Mouse (Mus musculus): ENCODE data around the gene Prkcb.

Gene Prkcb

DNA sequence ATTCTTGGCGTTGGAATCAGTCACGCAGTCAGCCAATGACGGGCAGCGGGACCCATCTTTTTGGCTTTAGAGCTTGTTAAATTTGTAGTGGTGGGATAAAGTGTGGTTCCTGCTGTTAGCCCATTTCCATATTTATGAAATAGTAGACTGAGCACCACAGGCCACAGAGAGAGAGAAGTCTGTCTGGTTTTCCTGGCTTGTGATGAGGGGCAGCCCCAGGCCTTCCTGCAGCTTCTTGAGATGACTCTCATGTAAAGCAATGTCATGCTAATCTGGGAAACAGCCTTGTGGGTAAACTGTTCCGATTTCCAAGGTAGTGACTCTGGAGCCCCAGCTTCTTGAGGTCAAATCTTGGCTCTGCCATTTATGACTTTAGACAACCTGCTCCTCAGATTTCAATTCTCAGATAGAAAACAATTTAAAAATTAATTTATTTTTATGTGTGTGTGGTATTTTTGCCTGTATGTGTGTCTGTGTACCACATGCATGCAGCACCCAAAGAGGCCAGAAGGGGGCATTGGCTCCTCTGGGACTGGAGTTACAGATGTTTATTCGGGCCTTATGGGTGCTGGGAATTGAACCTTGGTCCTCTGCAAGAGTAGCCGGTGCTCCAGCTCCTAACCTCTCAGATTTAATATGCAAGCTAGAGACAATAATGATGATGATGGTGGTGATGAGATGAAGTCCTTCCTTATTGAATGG is 32.4 kb downstream of the Prkcb start:
- DNase-seq (ENCODE audit: low spot score) = no peak

DNA sequence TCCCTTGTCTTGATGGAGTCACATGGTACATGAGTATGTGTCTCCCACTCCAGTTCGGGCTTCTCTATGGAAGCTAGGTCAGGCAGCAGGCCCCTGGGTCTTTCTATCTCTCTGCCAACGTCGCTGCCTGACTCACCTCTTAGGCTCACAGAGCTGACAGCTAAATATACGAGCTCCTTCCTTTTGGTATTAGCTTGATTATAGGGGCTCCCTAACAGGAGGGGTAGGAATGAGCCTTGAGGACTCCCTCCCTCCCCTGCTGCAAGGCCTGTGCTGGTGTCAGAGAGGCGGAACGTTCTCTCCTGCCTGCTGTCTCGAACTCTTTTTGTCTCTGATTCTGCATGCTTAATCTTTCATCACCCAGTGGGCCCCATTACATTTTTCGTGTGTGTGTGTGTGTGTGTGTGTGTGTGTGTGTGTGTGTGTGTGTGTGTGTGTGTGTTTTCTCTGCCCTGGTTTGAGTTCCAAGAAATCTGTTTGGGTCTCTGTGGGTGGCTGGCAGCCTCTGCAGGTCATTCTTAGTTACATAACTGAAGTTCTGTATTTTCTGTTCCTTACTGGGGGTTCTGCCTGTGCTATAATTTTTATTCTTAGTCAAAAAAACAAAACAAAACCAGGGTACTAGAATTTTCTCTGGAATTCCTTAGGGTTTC is 33.6 kb downstream of the Prkcb start:
- no peak for DNase-seq (ENCODE audit: low spot score)

DNA sequence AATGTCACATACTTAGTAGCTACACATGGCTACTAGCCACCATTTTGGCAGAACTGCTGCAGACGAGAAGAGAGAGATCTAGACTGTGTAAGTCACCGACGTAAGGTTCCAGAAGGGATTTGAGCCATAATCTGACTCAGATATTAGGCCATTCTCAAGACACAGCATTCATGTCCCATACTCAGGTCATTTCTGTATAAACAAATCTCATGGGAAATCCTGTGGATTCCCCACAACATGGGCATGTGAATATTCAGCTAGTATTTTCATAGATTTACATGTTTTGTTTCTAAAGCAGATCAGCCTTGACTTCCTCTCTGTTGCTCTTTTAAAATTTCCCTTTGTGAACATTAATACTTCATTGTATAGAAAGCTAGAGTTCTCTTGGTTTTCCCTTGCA is 39.4 kb downstream of the Prkcb start:
- DNase-seq (ENCODE audit: low spot score) = no peak

DNA sequence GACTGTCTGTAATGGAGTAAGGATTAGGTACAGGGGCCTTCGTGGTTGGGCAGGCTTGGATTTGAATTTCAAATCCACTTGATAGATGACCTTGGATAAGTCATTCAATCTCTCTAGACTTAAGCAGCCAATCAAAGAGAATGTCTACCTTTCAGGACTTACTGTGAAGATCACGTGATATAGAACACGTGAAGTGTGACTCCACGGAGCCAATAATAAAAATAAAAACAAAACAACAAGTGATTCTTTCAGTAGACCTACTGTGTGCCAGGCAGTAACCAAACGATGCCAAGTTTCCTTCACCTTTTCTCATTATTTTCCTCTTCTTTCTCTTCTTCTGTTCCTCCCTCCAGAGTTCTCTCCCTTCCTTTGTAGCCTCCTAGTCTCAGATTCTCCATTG is 39.9 kb downstream of the Prkcb start:
- DNase-seq (ENCODE audit: low spot score) = no peak

DNA sequence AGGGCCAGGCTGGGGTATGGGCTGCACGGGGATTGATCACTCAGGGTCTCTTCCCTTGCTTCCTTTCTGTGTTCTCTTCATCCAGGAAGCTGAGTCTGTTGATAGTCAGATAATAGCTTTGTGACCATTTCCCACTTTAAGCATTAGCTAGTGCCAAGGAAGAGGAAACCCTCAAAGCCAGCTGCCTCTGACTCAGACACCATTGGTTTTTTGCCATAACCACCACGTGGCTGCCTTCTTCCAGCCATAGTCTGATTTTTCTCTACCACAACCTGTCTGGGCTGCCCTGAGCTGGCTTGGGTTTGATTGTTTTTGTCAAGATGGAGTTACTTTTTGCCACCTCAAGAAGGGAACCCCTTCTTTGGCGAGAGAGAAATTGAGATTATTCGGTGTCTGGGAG is 41.0 kb downstream of the Prkcb start:
- no peak for DNase-seq (ENCODE audit: low spot score)

DNA sequence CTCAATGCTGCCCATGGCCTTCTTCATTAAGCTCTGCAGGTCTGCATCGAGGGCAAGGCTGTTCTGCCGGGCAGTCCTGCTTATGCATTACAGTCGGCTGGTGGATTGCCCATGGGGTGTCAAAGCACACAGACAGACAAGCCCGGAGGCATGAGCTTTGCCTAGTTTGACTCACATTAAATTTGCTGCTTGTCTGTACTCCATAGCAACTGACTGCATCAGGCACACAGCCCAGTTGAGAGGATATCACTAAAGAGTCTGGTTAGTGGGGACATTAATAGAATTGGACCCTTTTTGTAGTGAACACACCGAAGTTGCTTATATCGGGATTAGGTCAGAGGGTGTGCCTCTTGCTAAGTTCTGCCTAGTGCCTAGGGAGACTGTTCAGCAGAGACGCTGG is 45.1 kb downstream of the Prkcb start:
- DNase-seq (ENCODE audit: low spot score) = no peak

DNA sequence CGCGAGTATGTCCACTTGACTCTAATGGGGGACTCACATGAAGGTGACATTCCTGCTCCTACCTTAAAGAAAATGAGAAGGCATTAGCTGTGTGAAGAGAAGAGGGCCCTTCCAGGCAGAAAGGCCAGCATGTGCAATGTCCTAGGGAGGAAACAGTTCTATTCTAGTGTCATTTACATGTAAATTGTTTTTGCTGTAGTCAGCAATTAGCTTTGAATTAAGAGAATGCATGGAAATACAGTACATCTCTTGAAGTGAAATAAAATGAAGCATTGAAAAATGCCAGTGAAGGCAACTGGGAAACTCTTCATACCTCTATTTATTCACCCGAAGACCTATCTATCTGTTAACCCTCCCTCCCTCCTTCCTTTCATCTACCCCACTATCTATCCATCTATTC is 48.8 kb downstream of the Prkcb start:
- DNase-seq (ENCODE audit: low spot score) = no peak

DNA sequence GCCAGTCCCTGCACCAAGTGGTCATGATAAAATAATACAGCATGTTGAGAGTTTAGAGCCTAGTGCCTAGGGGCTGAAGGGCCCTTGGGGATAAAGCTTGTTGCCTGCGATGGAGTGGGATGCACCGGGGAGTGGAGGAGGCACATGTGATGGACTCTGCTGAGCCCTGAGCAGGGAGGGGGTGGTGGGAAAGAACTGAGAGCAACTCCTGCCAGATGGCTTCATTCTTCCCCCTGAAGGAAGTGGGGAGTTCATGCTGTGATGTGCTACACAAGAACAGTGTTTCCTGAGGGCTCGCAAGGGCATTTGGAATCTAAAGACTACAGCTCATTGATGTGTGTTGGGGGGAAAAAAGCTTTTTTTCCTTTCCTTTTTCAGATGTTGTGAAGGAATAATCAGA is 49.5 kb downstream of the Prkcb start:
- DNase-seq (ENCODE audit: low spot score) = no peak

DNA sequence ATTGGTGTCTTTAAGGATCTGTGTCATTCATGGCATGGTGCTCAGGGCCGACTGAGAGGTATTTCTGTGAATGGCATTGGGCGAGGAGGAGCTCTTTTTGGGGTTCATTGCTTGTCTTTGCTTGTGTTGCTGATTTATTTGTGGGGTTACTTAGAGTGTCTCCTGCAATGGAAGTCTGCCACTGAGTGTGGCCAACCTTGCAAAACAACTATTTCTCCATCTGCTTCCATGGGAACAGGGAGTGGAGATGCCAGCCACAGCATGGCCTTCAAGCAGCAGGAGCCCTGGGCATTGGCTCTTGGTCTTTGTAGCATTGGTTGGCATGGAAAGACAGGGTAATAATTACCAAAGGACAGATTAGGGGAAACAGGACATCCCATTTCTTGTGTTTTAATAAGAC is 50.9 kb downstream of the Prkcb start:
- no peak for DNase-seq (ENCODE audit: low spot score)

DNA sequence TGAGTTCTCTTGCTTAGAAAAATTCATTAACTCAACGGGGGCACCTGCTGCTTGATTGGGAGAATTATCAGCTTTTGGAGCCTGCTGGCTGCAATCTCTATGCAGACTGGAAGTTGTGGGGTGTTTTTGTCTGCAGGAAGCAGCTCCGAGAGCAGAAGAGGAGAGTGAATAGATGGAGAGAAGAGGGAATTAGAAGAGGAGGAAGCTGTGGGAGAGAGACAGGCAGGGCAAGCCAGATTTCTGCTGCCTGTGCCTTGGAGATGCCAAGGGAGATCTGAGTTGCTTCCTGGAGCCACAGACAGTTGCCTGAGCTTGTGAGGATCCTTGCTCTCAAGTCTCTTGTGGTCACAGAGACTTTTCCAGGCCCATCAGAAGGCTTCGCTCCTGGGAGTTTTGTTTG is 53.3 kb downstream of the Prkcb start:
- DNase-seq (ENCODE audit: low spot score) = no peak

DNA sequence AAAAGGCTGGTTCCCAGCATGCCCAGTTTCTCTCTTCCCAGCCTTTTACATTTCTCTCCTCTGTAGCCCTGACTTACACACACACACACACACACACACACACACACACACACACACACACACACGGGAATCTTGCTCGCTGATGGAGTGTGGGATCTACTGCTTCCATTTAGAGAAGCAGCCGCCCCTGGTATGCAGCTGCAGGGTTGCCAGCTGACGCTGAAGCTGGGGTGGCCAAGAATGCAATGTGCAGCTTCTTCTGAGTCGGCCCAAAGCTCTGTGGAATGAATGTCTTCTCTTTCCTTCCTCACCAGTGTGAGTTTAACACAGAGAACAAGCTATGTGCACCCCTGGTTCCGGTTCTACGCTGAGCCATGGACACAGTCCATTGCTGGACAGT is 56.1 kb downstream of the Prkcb start:
- DNase-seq (ENCODE audit: low spot score) = peak; percentile 12

DNA sequence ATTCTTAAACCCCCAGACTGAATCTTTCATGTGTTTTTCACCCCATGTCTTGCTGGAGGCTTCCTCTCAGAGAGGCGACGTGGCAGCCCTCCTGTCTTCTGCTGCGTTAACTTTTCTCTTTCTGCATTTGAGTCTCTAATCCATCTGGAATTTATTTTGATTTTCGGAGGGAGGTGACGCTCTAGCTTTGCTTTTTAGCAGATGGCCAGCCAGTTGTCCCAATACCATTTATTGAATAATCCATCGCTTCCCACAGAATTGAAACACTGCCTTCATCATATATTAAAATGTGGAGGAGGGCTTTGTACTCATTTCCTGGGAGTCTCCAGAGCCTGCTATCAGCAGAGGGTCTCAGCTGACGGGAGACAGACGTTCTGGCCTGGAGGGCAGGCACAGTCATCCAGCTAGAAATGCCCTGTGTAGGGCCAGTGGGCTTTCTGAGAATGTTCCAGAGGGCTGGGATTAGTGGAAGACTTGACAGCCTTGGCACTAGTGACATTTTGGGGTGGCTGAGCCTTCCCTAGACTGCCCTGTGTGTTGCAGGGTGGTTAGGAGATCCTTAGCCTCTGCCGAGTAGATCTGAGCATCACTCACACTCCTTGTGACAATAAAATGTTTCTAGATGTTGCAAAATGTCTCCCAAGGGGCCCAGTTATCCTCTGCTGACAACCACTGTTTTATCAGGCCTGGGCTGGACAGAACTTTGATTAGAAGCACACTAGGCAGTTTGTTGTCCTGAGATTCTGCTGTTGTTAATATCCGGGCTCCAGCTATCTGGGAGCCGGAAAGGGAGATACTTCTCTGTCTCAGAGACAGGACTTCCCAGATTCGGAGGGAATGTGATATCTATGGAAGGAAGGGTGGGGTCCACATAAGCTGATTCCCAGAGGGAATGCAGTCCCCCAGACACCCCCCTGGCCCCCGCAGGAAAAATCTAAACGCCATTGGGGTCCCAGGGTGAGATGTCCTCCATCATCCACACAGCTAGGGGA is 58.0 kb downstream of the Prkcb start:
- no peak for DNase-seq (ENCODE audit: low spot score)

DNA sequence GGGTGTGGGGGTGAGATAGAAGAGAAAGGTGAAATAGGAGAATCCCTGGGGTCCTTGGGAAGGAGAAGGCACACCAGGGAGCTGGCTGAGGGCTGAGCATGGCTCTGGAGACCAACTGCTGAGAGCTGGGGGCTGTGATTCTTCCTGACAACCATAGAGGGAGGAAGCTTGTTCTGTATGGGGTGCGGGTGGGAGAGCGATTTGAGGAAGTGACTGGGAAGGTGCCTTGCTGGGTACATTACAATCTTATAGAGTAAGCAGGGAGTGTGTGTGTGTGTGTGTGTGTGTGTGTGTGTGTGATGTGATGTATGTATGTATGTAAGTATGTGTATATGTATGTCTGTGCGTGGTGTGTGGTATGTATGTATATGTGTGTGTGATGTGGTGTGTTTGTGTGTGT is 58.9 kb downstream of the Prkcb start:
- DNase-seq (ENCODE audit: low spot score) = no peak

DNA sequence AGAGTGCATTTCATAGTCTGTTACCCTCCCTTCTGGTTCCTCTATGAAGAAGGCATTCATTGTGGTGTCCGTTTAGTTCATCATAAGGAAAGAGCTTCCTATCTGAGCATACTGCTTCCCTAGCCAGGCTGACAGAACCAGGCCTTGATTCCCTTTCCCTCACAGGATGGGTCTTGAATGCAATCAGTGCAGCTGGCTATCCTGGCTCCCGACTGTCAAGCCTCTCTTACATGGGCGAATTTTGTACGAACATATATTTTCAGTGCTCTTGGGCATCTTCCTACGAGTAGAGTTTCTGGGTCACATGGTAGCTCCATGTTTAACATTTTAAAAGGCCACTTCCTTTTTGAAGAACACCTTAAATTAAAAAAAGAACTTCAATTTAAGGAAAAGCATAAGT is 61.4 kb downstream of the Prkcb start:
- DNase-seq (ENCODE audit: low spot score) = no peak

DNA sequence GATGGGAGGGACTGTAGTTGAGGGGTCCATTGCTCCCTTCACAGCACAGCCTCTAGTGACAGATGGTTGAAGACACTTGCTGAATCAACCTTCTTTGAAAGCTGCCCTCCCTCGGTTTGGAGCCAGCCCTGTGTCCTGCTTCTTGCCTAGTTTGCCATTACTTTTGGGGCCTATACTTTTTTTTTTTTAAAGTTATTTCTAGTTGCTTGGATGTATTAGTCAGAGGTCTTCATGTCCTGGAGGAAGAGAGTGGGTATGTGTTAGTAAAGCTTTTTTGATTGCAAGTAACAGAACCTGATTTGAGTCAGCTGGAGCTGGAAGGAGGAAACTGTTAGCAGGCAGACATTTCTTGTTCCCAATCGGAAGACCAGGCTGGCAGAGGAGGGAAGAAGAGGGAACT is 62.2 kb downstream of the Prkcb start:
- no peak for DNase-seq (ENCODE audit: low spot score)

DNA sequence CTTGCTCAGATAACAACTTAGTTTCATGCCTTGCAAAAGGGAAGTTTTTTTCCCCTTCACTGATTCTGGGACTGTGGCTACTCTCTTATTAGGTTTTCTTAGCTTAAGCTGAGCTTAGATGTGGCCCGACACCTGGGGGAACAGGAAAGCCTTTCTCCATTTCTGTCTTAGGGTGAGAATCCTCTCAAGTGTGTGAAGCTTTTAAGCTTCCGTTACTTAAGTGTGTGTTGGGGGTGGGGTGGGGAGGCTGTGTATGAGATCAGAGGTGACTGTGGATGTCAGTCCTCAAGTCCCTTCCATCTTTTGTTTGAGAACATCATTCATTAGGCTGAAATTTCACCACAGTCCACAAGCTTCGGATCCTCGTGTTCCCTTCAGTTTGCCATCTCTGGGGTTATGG is 63.3 kb downstream of the Prkcb start:
- no peak for DNase-seq (ENCODE audit: low spot score)

DNA sequence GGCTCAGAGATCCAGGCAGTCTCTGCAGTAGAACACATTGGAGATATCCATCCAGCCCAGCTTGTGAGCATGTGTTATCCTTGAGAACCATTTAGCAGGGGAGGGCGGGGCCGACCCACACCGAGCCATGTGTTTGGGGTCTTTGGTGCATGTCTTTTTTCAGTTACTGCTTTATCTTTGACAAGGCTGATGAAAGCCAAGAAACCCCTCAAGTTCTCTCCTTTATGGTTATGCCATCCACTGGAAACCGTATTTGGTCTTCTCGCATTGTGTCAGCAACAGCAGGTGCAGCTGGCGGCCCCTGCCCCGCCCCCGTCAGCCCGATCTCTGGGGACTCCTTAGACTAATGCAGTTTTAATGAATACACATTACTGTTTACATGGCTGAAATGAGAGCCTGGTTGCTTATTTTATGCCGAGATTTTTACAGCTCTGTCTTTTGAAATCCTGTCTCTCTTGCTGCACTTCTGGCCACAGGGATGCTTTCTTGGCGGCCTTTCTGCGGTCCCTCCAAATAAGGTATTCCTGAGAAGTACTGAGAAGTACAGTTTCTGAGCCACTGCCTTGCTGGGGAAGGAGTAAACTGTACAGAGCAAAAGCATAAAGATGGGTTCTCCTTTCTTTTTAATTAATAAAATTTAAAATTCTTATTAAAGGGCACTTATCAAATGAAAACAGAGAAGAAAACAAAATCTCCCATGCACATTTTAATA is 64.2 kb downstream of the Prkcb start:
- DNase-seq (ENCODE audit: low spot score) = no peak

DNA sequence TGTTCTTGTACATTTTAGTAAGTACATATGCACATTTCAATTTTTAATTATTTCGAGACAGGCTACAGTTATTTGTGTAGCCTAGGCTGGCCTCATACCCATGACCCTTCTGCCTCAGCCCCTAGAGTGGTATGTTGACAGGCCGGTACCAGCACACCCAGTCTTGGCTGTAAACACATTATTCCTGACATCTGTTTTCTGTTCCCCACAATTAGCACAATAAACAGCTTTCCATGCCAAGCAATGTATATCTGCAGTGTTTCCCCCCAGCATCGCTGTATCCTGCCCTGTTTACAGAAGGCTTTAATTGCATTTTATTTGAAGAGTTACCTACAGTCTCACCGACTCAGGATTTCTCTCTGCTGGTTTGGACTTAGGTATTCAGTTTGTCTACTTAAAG is 64.8 kb downstream of the Prkcb start:
- DNase-seq (ENCODE audit: low spot score) = no peak

DNA sequence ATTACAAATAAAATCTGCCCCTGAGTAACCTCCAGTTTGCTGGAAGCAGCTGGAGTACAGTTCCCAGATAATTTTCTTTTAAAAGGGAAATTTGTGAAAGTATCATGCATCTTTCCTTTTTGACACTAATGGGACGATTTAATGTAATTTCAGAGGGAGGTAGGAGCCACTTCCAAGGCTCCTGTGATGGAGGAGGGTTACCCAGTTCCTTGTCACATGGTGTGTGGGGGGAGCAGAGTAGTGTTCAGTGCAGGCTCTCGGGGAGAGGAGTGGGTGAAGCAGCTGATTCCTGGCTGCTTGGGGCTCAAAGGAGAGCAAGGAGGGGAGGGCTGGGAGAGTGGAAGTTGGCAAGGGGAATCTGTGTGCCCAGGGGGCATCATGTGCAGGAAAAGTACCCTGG is 68.4 kb downstream of the Prkcb start:
- DNase-seq (ENCODE audit: low spot score) = no peak

DNA sequence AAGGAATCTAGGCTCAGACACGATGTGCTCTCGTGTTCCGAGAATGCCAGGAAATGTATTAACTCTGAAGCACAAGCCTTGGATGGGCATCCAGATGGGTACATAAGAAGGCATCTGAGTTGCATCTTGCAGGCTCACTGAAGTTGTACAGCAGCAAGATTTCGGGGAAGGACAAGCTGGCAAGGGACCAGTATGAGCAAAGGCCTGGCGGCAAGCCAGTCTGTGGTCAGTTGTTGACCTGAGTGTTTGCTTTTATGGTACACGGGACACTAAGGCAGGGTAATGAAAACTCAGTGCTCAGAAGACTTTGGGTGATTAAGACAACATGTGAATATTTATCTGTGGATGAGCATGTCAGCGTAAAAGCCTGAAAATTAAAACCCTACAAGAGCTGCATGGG is 69.3 kb downstream of the Prkcb start:
- peak; percentile 19 for DNase-seq (ENCODE audit: low spot score)

DNA sequence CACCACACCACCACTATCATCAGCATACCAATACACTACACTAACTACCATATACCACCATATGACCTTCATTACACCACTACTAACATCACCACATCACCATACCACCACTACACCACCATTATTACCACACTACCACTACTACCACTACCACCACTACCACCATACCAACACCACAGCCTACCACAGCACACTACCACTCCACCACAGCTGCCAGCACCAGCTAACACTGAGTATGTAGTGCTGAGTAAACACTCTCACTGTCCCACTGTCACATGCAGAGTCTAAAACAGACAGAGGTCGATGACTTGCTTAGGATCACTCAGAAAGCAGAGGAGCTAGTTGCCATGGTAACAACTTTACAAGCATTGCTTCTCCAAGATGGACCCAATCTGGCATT is 78.1 kb downstream of the Prkcb start:
- no peak for DNase-seq (ENCODE audit: low spot score)

DNA sequence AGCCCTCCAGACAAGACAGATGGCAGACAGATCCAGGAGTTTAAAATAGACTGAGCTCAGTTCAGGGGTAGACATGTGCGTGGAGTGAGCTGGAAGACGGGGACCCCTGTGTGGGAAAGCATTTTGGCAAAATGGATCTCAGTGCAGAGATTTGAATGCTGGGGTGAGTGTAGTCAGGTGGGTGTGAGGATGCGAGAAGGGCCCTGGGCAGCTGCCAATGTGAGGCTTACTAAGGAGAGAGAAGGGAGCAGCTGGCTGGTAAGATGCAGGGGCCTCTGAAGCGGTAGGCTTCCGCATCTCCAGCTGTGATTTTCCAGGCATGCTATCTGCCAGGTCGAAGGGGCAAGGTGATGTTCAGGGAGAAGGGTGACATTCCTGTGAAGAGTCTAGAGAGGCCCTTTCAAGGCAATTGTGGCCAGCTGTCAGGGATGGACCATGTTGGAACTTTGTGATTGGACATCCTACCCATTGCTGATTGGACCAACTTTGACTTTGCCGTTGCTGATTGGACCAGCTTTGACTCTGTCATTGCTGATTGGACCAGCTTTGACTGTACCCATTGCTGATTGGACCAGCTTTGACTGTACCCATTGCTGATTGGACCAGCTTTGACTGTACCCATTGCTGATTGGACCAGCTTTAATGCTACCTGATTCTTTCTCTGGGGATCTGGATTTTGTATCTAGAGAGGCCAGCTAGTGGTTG is 78.9 kb downstream of the Prkcb start:
- no peak for DNase-seq (ENCODE audit: low spot score)
